Mouse (Mus musculus): ENCODE results near the gene Smg6. TPM values are rescaled to one million over a fixed set of nuclear protein-coding genes. Genes with fewer than 3 reads are reported as not detected.

The Smg6 gene
- polyA plus RNA-seq (2015; fragmentation: Nextera tagmentation; extraction: Ambion mirVana), result 9.2 and 10.1 TPM in 2 replicates

GRCm38 (mm10) chr11:74925577-74926387 lies at the start of gene Smg6, which contains the start of gene Srr:
Gene Smg6 (plus strand): TSS chr11:74925823.
Gene Srr (minus strand): TSS chr11:74925948.

GRCm38 (mm10) chr11:74896901-74897677 lies 28.5 kb upstream of the Smg6 start, which contains the start of gene Sgsm2:
Gene Sgsm2 (minus strand): TSS chr11:74897060.

GRCm38 (mm10) chr11:74897678-74898516 lies 27.7 kb upstream of the Smg6 start, which contains the start of gene Tsr1:
Gene Tsr1 (plus strand): TSS chr11:74898071.

GRCm38 (mm10) chr11:75169405-75170080 lies 243.9 kb downstream of the Smg6 start, which contains the start of gene Hic1:
Gene Hic1 (minus strand): TSS chr11:75169519.

GRCm38 (mm10) chr11:75178672-75179208 lies 253.1 kb downstream of the Smg6 start, which contains the start of gene Ovca2:
Gene Ovca2 (minus strand): TSS chr11:75178835.

GRCm38 (mm10) chr11:75190905-75191441 lies 265.4 kb downstream of the Smg6 start, which contains the start of gene Dph1:
Gene Dph1 (minus strand): TSS chr11:75191241.

GRCm38 (mm10) chr11:75193256-75194071 lies 267.8 kb downstream of the Smg6 start, which contains the start of gene Rtn4rl1:
Gene Rtn4rl1 (plus strand): TSS chr11:75193783.

MicroRNAs encoded within 50 kb of the gene (microRNA counts, 519-probe panel; counts per million panel counts)
- 2,633 counts per million, percentile 4 among the panel's probes with 10 or more counts for microRNA mmu-miR-132
- 88.3 counts per million for microRNA mmu-miR-212

Other genes with a start within 250 kb of the Smg6 start
- 46.9 and 51.4 TPM in 2 replicates for gene Pafah1b1, start 201.2 kb upstream of the Smg6 start, polyA plus RNA-seq (2015; fragmentation: Nextera tagmentation; extraction: Ambion mirVana)
- gene Mettl16, start 155.0 kb upstream of the Smg6 start, polyA plus RNA-seq (2015; fragmentation: Nextera tagmentation; extraction: Ambion mirVana), result 22.0 and 24.6 TPM in 2 replicates
- gene Mnt, start 94.9 kb upstream of the Smg6 start, polyA plus RNA-seq (2015; fragmentation: Nextera tagmentation; extraction: Ambion mirVana), result 3.3 TPM in 2 replicates
- 1.3 and 1.9 TPM in 2 replicates for gene Sgsm2, start 28.8 kb upstream of the Smg6 start, polyA plus RNA-seq (2015; fragmentation: Nextera tagmentation; extraction: Ambion mirVana)
- gene Tsr1, start 27.8 kb upstream of the Smg6 start, polyA plus RNA-seq (2015; fragmentation: Nextera tagmentation; extraction: Ambion mirVana), result 22.5 and 23.3 TPM in 2 replicates
- gene Srr, start 125 bp downstream of the Smg6 start, polyA plus RNA-seq (2015; fragmentation: Nextera tagmentation; extraction: Ambion mirVana), result 4.8 and 5.9 TPM in 2 replicates
- 2.4 and 3.3 TPM in 2 replicates for gene Hic1, start 243.7 kb downstream of the Smg6 start, polyA plus RNA-seq (2015; fragmentation: Nextera tagmentation; extraction: Ambion mirVana)